Mouse (Mus musculus) hindbrain, embryonic 10.5 days (tissue): Measurements from ENCODE around the gene Rapgef5. TPM values are rescaled to one million over a fixed set of nuclear protein-coding genes. Genes with fewer than 3 reads are reported as not detected.

Experiments used
- DNase-seq: peaks from one replicate; pipeline ENCODE4 v3.0.0-alpha.2; 2017; ENCODE audit warnings: low spot score
- H3K27ac ChIP-seq: fragments of 300-500 bp; sonication (generic); 2 replicates; pipeline ENCODE4 v1.5.1; 2016; ENCODE audit warnings: mild to moderate bottlenecking, moderate library complexity
- H3K27me3 ChIP-seq: fragments of 300-500 bp; sonication (generic); 2 replicates; pipeline ENCODE4 v1.6.1; 2016; ENCODE audit warnings: mild to moderate bottlenecking; ENCODE audit not compliant: poor library complexity, insufficient read depth, severe bottlenecking
- H3K36me3 ChIP-seq: fragments of 300-500 bp; sonication (generic); 2 replicates; pipeline ENCODE4 v1.6.1; 2016; ENCODE audit warnings: mild to moderate bottlenecking, moderate library complexity
- H3K4me1 ChIP-seq: fragments of 300-500 bp; sonication (generic); replicated peaks from 2 replicates; pipeline ENCODE4 v1.6.1; 2016; ENCODE audit warnings: mild to moderate bottlenecking
- H3K4me3 ChIP-seq: fragments of 300-500 bp; sonication (generic); 2 replicates; pipeline ENCODE4 v1.5.1; 2016; ENCODE audit warnings: mild to moderate bottlenecking, moderate library complexity
- H3K9me3 ChIP-seq: fragments of 300-500 bp; sonication (generic); 2 replicates; pipeline ENCODE4 v1.6.1; 2016; ENCODE audit warnings: mild to moderate bottlenecking, moderate library complexity
- WGBS: fragments of 180-500 bp; shearing (Covaris S2); methylation state at CpG from one replicate; pipeline ENCODE4 v1.1.7; 2016; 5-methylcytosine and 5-hydroxymethylcytosine counted together
- polyA plus RNA-seq: library from polyadenylated mRNA; unstranded; fragments of >200 nt; fragmentation: Nextera tagmentation; extraction: Ambion mirVana; gene quantifications from 2 replicates; pipeline ENCODE4 v1.2.1, GENCODE M21; 2016

Gene Rapgef5
- polyA plus RNA-seq, 1 experiment from 2014 or later: 16.0 TPM

GRCm38 (mm10) chr12:117688655-117689548, 172.6 kb downstream of the Rapgef5 start:
- peak; percentile 78 for DNase-seq
- Histone ChIP-seq H3K27ac (peak overlapping the region; percentile 87), H3K9me3 (no peaks in the 10 kb centered on the region), H3K4me3 (peak overlapping the region; percentile 53), H3K27me3 (peaks cover 26% of the 10 kb centered on the region), H3K36me3 (no peaks in the 10 kb centered on the region), H3K4me1 (peaks cover 65% of the 10 kb centered on the region)
- WGBS: 3% methylated on average over 32 of the region's 32 CpGs

- 0 out of 2 replicates have a peak overlapping the region, but pooled peaks have one; percentile 29 for H3K27ac ChIP-seq
- H3K4me3 ChIP-seq: no peak overlapping the region
- DNase-seq: no peak
- no peaks in the 10 kb centered on the region for H3K9me3 ChIP-seq
- H3K36me3 ChIP-seq: no peaks in the 10 kb centered on the region
- peaks cover 42% of the 10 kb centered on the region for H3K4me1 ChIP-seq
- WGBS: 71% methylated on average over 5 of the region's 5 CpGs
- H3K27me3 ChIP-seq: peaks cover 18% of the 10 kb centered on the region
Measured at GRCm38 (mm10) chr12:117691336-117691735, 175.1 kb downstream of the Rapgef5 start.

GRCm38 (mm10) chr12:117692775-117693174, 176.5 kb downstream of the Rapgef5 start:
- no peak overlapping the region for H3K4me3 ChIP-seq
- peak overlapping the region; percentile 50 for H3K27ac ChIP-seq
- DNase-seq: no peak
- H3K4me1 ChIP-seq: peaks cover 28% of the 10 kb centered on the region
- H3K27me3 ChIP-seq: peaks cover 11% of the 10 kb centered on the region
- no peaks in the 10 kb centered on the region for H3K36me3 ChIP-seq
- WGBS: 32% methylated on average over 1 of the region's 1 CpGs
- H3K9me3 ChIP-seq: no peaks in the 10 kb centered on the region

GRCm38 (mm10) chr12:117699950-117700665, 183.8 kb downstream of the Rapgef5 start:
- no peaks in the 10 kb centered on the region for H3K9me3 ChIP-seq
- H3K4me1 ChIP-seq: peaks cover 3% of the 10 kb centered on the region; the same call in 1 of the 2 replicates
- H3K27ac ChIP-seq: no peak overlapping the region
- no peak overlapping the region for H3K4me3 ChIP-seq
- H3K27me3 ChIP-seq: no peaks in the 10 kb centered on the region
- DNase-seq: no peak
- WGBS: 83% methylated on average over 3 of the region's 3 CpGs
- H3K36me3 ChIP-seq: no peaks in the 10 kb centered on the region

GRCm38 (mm10) chr12:117700927-117701326, 184.6 kb downstream of the Rapgef5 start:
- DNase-seq: no peak
- Histone ChIP-seq H3K27me3 (no peaks in the 10 kb centered on the region), H3K9me3 (no peaks in the 10 kb centered on the region), H3K4me3 (no peak overlapping the region), H3K36me3 (no peaks in the 10 kb centered on the region), H3K4me1 (peaks cover 3% of the 10 kb centered on the region; the same call in 1 of the 2 replicates), H3K27ac (no peak overlapping the region)
- WGBS: 82% methylated on average over 6 of the region's 6 CpGs

GRCm38 (mm10) chr12:117702291-117702690, 186.0 kb downstream of the Rapgef5 start:
- Histone ChIP-seq H3K4me1 (peaks cover 3% of the 10 kb centered on the region; the same call in 1 of the 2 replicates), H3K27me3 (no peaks in the 10 kb centered on the region), H3K27ac (no peak overlapping the region), H3K9me3 (no peaks in the 10 kb centered on the region), H3K4me3 (no peak overlapping the region), H3K36me3 (no peaks in the 10 kb centered on the region)
- 92% methylated on average over 8 of the region's 8 CpGs for WGBS
- DNase-seq: no peak

- H3K4me1 ChIP-seq: peaks cover 3% of the 10 kb centered on the region; the same call in 1 of the 2 replicates
- no peak for DNase-seq
- H3K27me3 ChIP-seq: no peaks in the 10 kb centered on the region
- no peak overlapping the region for H3K4me3 ChIP-seq
- no peak overlapping the region for H3K27ac ChIP-seq
- no peaks in the 10 kb centered on the region for H3K9me3 ChIP-seq
- H3K36me3 ChIP-seq: no peaks in the 10 kb centered on the region
- 90% methylated on average over 9 of the region's 9 CpGs for WGBS
Measured at GRCm38 (mm10) chr12:117702928-117703327, 186.6 kb downstream of the Rapgef5 start.

GRCm38 (mm10) chr12:117703413-117703812, 187.1 kb downstream of the Rapgef5 start:
- Histone ChIP-seq H3K27me3 (no peaks in the 10 kb centered on the region), H3K4me3 (no peak overlapping the region), H3K9me3 (no peaks in the 10 kb centered on the region), H3K36me3 (no peaks in the 10 kb centered on the region), H3K27ac (no peak overlapping the region), H3K4me1 (peaks cover 3% of the 10 kb centered on the region; the same call in 1 of the 2 replicates)
- DNase-seq: no peak
- WGBS: 48% methylated on average over 2 of the region's 2 CpGs

GRCm38 (mm10) chr12:117705308-117705707, 189.0 kb downstream of the Rapgef5 start:
- Histone ChIP-seq H3K27me3 (no peaks in the 10 kb centered on the region), H3K4me1 (peaks cover 3% of the 10 kb centered on the region; the same call in 1 of the 2 replicates), H3K27ac (no peak overlapping the region), H3K36me3 (no peaks in the 10 kb centered on the region), H3K9me3 (no peaks in the 10 kb centered on the region), H3K4me3 (no peak overlapping the region)
- no peak for DNase-seq
- 83% methylated on average over 3 of the region's 3 CpGs for WGBS

GRCm38 (mm10) chr12:117709280-117709679, 193.0 kb downstream of the Rapgef5 start:
- no peaks in the 10 kb centered on the region for H3K9me3 ChIP-seq
- no peak overlapping the region for H3K27ac ChIP-seq
- no peaks in the 10 kb centered on the region for H3K36me3 ChIP-seq
- DNase-seq: no peak
- no peaks in the 10 kb centered on the region for H3K27me3 ChIP-seq
- 83% methylated on average over 12 of the region's 12 CpGs for WGBS
- no peak overlapping the region for H3K4me3 ChIP-seq
- H3K4me1 ChIP-seq: 0 out of 2 replicates have a peak, but pooled peaks cover 4% of the 10 kb centered on the region

GRCm38 (mm10) chr12:117712474-117712873, 196.2 kb downstream of the Rapgef5 start:
- WGBS: 89% methylated on average over 6 of the region's 6 CpGs
- H3K27ac ChIP-seq: no peak overlapping the region
- H3K27me3 ChIP-seq: no peaks in the 10 kb centered on the region
- H3K4me3 ChIP-seq: no peak overlapping the region
- no peaks in the 10 kb centered on the region for H3K36me3 ChIP-seq
- no peak for DNase-seq
- H3K9me3 ChIP-seq: no peaks in the 10 kb centered on the region
- H3K4me1 ChIP-seq: 0 out of 2 replicates have a peak, but pooled peaks cover 4% of the 10 kb centered on the region

GRCm38 (mm10) chr12:117713616-117714015, 197.3 kb downstream of the Rapgef5 start:
- Histone ChIP-seq H3K36me3 (no peaks in the 10 kb centered on the region), H3K4me1 (0 out of 2 replicates have a peak, but pooled peaks cover 4% of the 10 kb centered on the region), H3K27ac (no peak overlapping the region; the same call in 1 of the 2 replicates), H3K9me3 (no peaks in the 10 kb centered on the region), H3K4me3 (no peak overlapping the region), H3K27me3 (no peaks in the 10 kb centered on the region)
- 46% methylated on average over 6 of the region's 6 CpGs for WGBS
- DNase-seq: no peak
